25 mouse cellular contexts compared by ENCODE assay signal in the genomic region with DNA sequence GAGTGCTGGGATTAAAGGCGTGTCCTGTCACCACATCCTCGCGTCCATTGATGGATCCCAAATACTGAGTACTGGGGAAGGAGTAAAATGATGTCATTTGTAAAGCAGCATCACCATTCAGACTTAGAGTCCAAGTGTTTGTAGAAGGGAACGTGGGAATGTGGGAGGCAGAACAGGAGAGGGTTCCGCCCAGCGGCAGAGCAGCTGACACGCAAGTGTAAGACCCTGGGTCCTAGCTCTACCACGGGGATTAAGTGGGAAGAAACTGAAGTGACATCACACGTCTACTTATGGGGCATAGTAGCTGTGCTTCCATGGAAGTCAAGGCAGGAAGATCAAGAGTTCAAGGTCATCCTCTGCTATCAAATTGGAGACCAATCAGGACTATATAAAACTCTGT.
"Had no signal": no experiment of that assay in that cellular context is flagged by ENCODE, and none has a peak within 500 bp of the region (broad histone marks: within the 10 kb centered on the region; RNA-seq: fewer than 3 reads in every experiment).

No protein-coding gene starts in this region.

- H3K4me2 ChIP-seq: heart, embryonic 11.5 days; hindbrain, embryonic 13.5 days; hindbrain, embryonic 15.5 days; kidney, embryonic 15.5 days; limb, embryonic 13.5 days; limb, embryonic 15.5 days had no signal

- H3K27ac ChIP-seq: heart, adult 2 months; hindbrain, embryonic 13.5 days; hindbrain, embryonic 15.5 days; hindbrain, postnatal 0 days; kidney, embryonic 15.5 days; kidney, postnatal 0 days; limb, embryonic 13.5 days; limb, embryonic 15.5 days; liver, embryonic 14.5 days had no signal

- ATAC-seq: hindbrain, postnatal 0 days; intestine, embryonic 16.5 days; liver, embryonic 12.5 days had no signal

- H3K9ac ChIP-seq: hindbrain, embryonic 13.5 days; hindbrain, embryonic 15.5 days; kidney, embryonic 15.5 days; limb, embryonic 13.5 days; limb, embryonic 15.5 days; liver, embryonic 12.5 days; liver, embryonic 14.5 days had no signal

- H3K27me3 ChIP-seq: hindbrain, embryonic 13.5 days; hindbrain, embryonic 15.5 days; kidney, embryonic 15.5 days; limb, embryonic 13.5 days; limb, embryonic 15.5 days; liver, embryonic 12.5 days had no signal

- DNase-seq: gastrocnemius, postnatal 14 days; gastrocnemius, postnatal 36 days; heart, adult 11 months; heart, adult 2 months; heart, postnatal 10 days; heart, postnatal 36 days; kidney, adult 11 months; kidney, adult 2 months; kidney, adult 9 months; kidney, postnatal 14 days; kidney, postnatal 36 days; layer of hippocampus, adult 9-11 months; layer of hippocampus, postnatal 36 days; left cerebral cortex, postnatal 4 days had no signal

- H3K4me3 ChIP-seq: heart, adult 2 months; hindbrain, embryonic 13.5 days; hindbrain, embryonic 15.5 days; kidney, embryonic 15.5 days; limb, embryonic 13.5 days; limb, embryonic 15.5 days; liver, embryonic 12.5 days had no signal

- H3K36me3 ChIP-seq: hindbrain, embryonic 13.5 days; hindbrain, embryonic 15.5 days; kidney, embryonic 15.5 days; limb, embryonic 13.5 days; limb, embryonic 15.5 days; liver, embryonic 12.5 days had no signal

- H3K9me3 ChIP-seq: hindbrain, embryonic 13.5 days; hindbrain, embryonic 15.5 days; kidney, embryonic 15.5 days; limb, embryonic 13.5 days; limb, embryonic 15.5 days; liver, embryonic 12.5 days had no signal
